16 mouse cellular contexts compared by ENCODE assay signal in the genomic region with DNA sequence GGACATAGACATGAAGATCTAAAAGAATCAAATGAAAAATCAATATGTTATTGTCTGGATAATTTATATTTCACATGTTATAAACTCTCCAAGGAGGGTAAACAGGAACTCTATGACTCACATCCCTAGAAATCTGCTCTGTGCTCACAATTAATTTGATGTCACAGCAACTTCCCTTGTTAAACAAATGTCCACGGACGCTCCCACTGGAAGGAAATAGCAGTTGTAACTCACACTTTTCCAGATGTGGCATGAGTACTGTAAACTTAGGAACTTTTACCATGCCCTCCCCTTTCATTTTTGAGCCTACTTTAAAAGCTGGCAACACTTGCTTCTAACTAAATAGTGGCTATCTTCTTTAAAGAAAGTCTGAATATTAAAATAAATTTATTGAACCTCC.
DNase-seq lines count a peak whose midpoint lies in the region; ATAC-seq and TF ChIP-seq lines count a peak whose summit lies in the region.
"Had no signal": no experiment of that assay in that cellular context is flagged by ENCODE, and none has a peak within 500 bp of the region (broad histone marks: within the 10 kb centered on the region; RNA-seq: fewer than 3 reads in every experiment).

No protein-coding gene starts in this region.

- no peaks in the 10 kb centered on the region for H3K36me3 ChIP-seq in heart, embryonic 16.5 days (ENCODE audit: control insufficient read depth, insufficient read depth)
- no peaks in the 10 kb centered on the region for H3K36me3 ChIP-seq in heart, embryonic 10.5 days
- H3K36me3 ChIP-seq in lung, postnatal 0 days (ENCODE audit: insufficient read depth, low read length) = no peaks in the 10 kb centered on the region
- H3K36me3 ChIP-seq: embryonic facial prominence, embryonic 12.5 days; forebrain, embryonic 10.5 days; heart, embryonic 15.5 days; liver, embryonic 13.5 days had no signal

- H3K4me1 ChIP-seq in heart, embryonic 16.5 days (ENCODE audit: control insufficient read depth, insufficient read depth, low read length) = peaks cover 3% of the 10 kb centered on the region; the same call in 1 of the 2 replicates
- H3K4me1 ChIP-seq in heart, embryonic 10.5 days = no peaks in the 10 kb centered on the region
- no peaks in the 10 kb centered on the region; the same call in 1 of the 2 replicates for H3K4me1 ChIP-seq in lung, postnatal 0 days (ENCODE audit: insufficient read depth, low read depth, low read length)
- H3K4me1 ChIP-seq: embryonic facial prominence, embryonic 12.5 days; forebrain, embryonic 10.5 days; liver, embryonic 13.5 days had no signal

- H3K27me3 ChIP-seq in heart, embryonic 16.5 days (ENCODE audit: control insufficient read depth, insufficient read depth, low read length) = no peaks in the 10 kb centered on the region
- H3K27me3 ChIP-seq in heart, embryonic 10.5 days (ENCODE audit: insufficient read depth, poor library complexity, severe bottlenecking) = no peaks in the 10 kb centered on the region
- no peaks in the 10 kb centered on the region for H3K27me3 ChIP-seq in lung, postnatal 0 days (replicated peaks; ENCODE audit: insufficient read depth, low read length)
- H3K27me3 ChIP-seq: embryonic facial prominence, embryonic 12.5 days; heart, embryonic 15.5 days; liver, embryonic 13.5 days had no signal

- H3K27ac ChIP-seq in heart, embryonic 16.5 days (ENCODE audit: low read length) = no peak overlapping the region
- H3K27ac ChIP-seq in heart, embryonic 10.5 days = no peak overlapping the region
- no peak overlapping the region for H3K27ac ChIP-seq in lung, postnatal 0 days (ENCODE audit: low read length)
- H3K27ac ChIP-seq: embryonic facial prominence, embryonic 12.5 days; forebrain, embryonic 10.5 days; hindbrain, postnatal 0 days; liver, embryonic 13.5 days had no signal

- H3K4me2 ChIP-seq in heart, embryonic 16.5 days (ENCODE audit: low read depth, low read length) = no peak overlapping the region
- H3K4me2 ChIP-seq in lung, postnatal 0 days (replicated peaks; ENCODE audit: low read depth, low read length) = no peak overlapping the region
- H3K4me2 ChIP-seq: embryonic facial prominence, embryonic 12.5 days; heart, embryonic 15.5 days; liver, embryonic 13.5 days had no signal

- peak; percentile 98 for TF ChIP-seq EP300 in lung, postnatal 0 days (IDR thresholded peaks at IDR 0.05)

- no peak for TF ChIP-seq CTCF in lung, postnatal 0 days (IDR thresholded peaks at IDR 0.05)

- ATAC-seq in heart, embryonic 16.5 days (replicated peaks; ENCODE audit: extremely low read depth, insufficient read depth, low FRiP score) = peak; percentile 23; the same call in 1 of the 2 replicates
- ATAC-seq in lung, postnatal 0 days = peak; percentile 69
- ATAC-seq: hindbrain, postnatal 0 days had no signal

- no peaks in the 10 kb centered on the region for H3K9me3 ChIP-seq in heart, embryonic 16.5 days (replicated peaks; ENCODE audit: control insufficient read depth, low read length)
- no peaks in the 10 kb centered on the region for H3K9me3 ChIP-seq in heart, embryonic 10.5 days
- H3K9me3 ChIP-seq in lung, postnatal 0 days (ENCODE audit: low read length) = no peaks in the 10 kb centered on the region
- H3K9me3 ChIP-seq: embryonic facial prominence, embryonic 12.5 days; forebrain, embryonic 10.5 days; heart, embryonic 15.5 days; liver, embryonic 13.5 days had no signal

- 52% methylated on average over 2 of the region's 2 CpGs for WGBS in heart, embryonic 16.5 days
- 63% methylated on average over 2 of the region's 2 CpGs for WGBS in heart, embryonic 10.5 days
- 19% methylated on average over 2 of the region's 2 CpGs for WGBS in lung, postnatal 0 days

- peak; percentile 18 for DNase-seq in embryo, embryonic 10 days (ENCODE audit: low spot score)
- no peak for DNase-seq in embryo, embryonic 9.5 days (ENCODE audit: extremely low spot score)
- DNase-seq in heart, embryonic 10.5 days (ENCODE audit: low spot score) = no peak
- DNase-seq in embryo, embryonic 11 days = peak; percentile 33
- peak; percentile 77 for DNase-seq in lung, postnatal 0 days (ENCODE audit: low spot score)
- no peak for DNase-seq in layer of hippocampus, adult 9-11 months
- no peak for DNase-seq in spleen, postnatal 36 days (ENCODE audit: low spot score in 2 of 2)
- DNase-seq: adrenal gland, postnatal 10 days; cerebellum, adult 9-11 months; liver, embryonic 13.5 days; thymus, postnatal 36 days had no signal

- H3K4me3 ChIP-seq in heart, embryonic 16.5 days (ENCODE audit: low read length) = no peak overlapping the region
- no peak overlapping the region for H3K4me3 ChIP-seq in heart, embryonic 10.5 days
- no peak overlapping the region for H3K4me3 ChIP-seq in lung, postnatal 0 days (ENCODE audit: low read depth, low read length)
- H3K4me3 ChIP-seq: embryonic facial prominence, embryonic 12.5 days; forebrain, embryonic 10.5 days; heart, embryonic 15.5 days; liver, embryonic 13.5 days had no signal

- no peak overlapping the region for H3K9ac ChIP-seq in heart, embryonic 16.5 days (ENCODE audit: low read length)
- no peak overlapping the region for H3K9ac ChIP-seq in lung, postnatal 0 days (replicated peaks; ENCODE audit: low read depth)
- H3K9ac ChIP-seq: embryonic facial prominence, embryonic 12.5 days; heart, embryonic 15.5 days; liver, embryonic 13.5 days had no signal

Comparison
In these comparisons a context has a peak if more than half of its experiments do, and no peak if none do; other contexts are left out.
1. DNase-seq: peak in embryo, embryonic 10 days (single experiment), embryo, embryonic 11 days (single experiment) and lung, postnatal 0 days (single experiment); none in embryo, embryonic 9.5 days (single experiment), heart, embryonic 10.5 days (single experiment), layer of hippocampus, adult 9-11 months (single experiment) and spleen, postnatal 36 days (0 of 2).